Mouse (Mus musculus) MEL (cell line): Measurements from ENCODE around the gene Ddx42. TPM values are rescaled to one million over a fixed set of nuclear protein-coding genes. Genes with fewer than 3 reads are reported as not detected.

ENCODE experiments used
- DNase-seq: peaks from one replicate; pipeline ENCODE4 v3.0.0; 2011; ENCODE audit warnings: low read depth, low spot score
- H3K27ac ChIP-seq: 2 replicates; pipeline ENCODE4 v1.5.1; 2012; ENCODE audit warnings: low read depth, mild to moderate bottlenecking, control low read depth, low read length, moderate library complexity; ENCODE audit not compliant: control insufficient read depth
- H3K27me3 ChIP-seq, 2 experiments: fragments of 150-350 bp in 1 of 2; sonication (generic) in 1 of 2; 2 replicates each; pipeline ENCODE4 v1.6.1; 2012; ENCODE audit warnings: low read length in 2 of 2, mild to moderate bottlenecking in 2 of 2, improper control_type of control experiment in 1 of 2, moderate library complexity in 1 of 2; ENCODE audit not compliant: insufficient read depth in 2 of 2, control insufficient read depth in 1 of 2
- H3K36me3 ChIP-seq, 2 experiments: 2 replicates each; pipeline ENCODE4 v1.6.1; 2012 to 2014; ENCODE audit warnings: low read length in 2 of 2, improper control_type of control experiment in 1 of 2, inconsistent platforms in 1 of 2, mild to moderate bottlenecking in 1 of 2; ENCODE audit not compliant: insufficient read depth in 2 of 2, control insufficient read depth in 1 of 2
- H3K4me1 ChIP-seq, 2 experiments: fragments of 150-350 bp in 1 of 2; sonication (generic) in 1 of 2; 2 replicates each; pipeline ENCODE4 v1.6.1; 2012; ENCODE audit warnings: low read length in 2 of 2, improper control_type of control experiment in 1 of 2, mild to moderate bottlenecking in 1 of 2; ENCODE audit not compliant: insufficient read depth in 2 of 2, control insufficient read depth in 1 of 2
- H3K4me3 ChIP-seq, 2 experiments: fragments of 150-350 bp in 1 of 2; sonication (generic) in 1 of 2; 2 replicates each; pipeline ENCODE4 v1.5.1; 2012; ENCODE audit warnings: low read depth in 2 of 2, low read length in 2 of 2, mild to moderate bottlenecking in 2 of 2, moderate library complexity in 2 of 2, control low read depth in 1 of 2, improper control_type of control experiment in 1 of 2; ENCODE audit not compliant: control insufficient read depth in 1 of 2, insufficient read depth in 1 of 2
- H3K79me2 ChIP-seq: 2 replicates; pipeline ENCODE4 v1.6.1; 2012; ENCODE audit warnings: mild to moderate bottlenecking, low read length, moderate library complexity; ENCODE audit not compliant: control insufficient read depth, poor library complexity, insufficient read depth
- H3K9ac ChIP-seq: 2 replicates; pipeline ENCODE4 v1.6.1; 2012; ENCODE audit warnings: low read depth, mild to moderate bottlenecking, control low read depth, low read length, moderate library complexity; ENCODE audit not compliant: control insufficient read depth, poor library complexity, severe bottlenecking
- H3K9me3 ChIP-seq: fragments of 150-350 bp; sonication (generic); replicated peaks from 2 replicates; pipeline ENCODE4 v1.6.1; 2012; ENCODE audit warnings: mild to moderate bottlenecking, low read length, improper control_type of control experiment, moderate library complexity; ENCODE audit not compliant: insufficient read depth
- CHD1 ChIP-seq: IDR thresholded peaks from 2 replicates; pipeline ENCODE4 v1.6.1; 2012; ENCODE audit warnings: low read depth, mild to moderate bottlenecking, inconsistent platforms, low read length, improper control_type of control experiment
- CHD2 ChIP-seq: IDR thresholded peaks from 2 replicates; pipeline ENCODE4 v1.6.1; 2011; ENCODE audit warnings: low read length, improper control_type of control experiment
- ELF1 ChIP-seq: IDR thresholded peaks from 2 replicates; pipeline ENCODE4 v1.6.1; 2014; ENCODE audit warnings: low read depth, mild to moderate bottlenecking, inconsistent platforms, low read length, improper control_type of control experiment, moderate library complexity
- EP300 ChIP-seq, 2 experiments: IDR thresholded peaks; 2 replicates each; pipeline ENCODE4 v1.6.1; 2011; ENCODE audit warnings: improper control_type of control experiment in 2 of 2, low read length in 2 of 2, low read depth in 1 of 2, mild to moderate bottlenecking in 1 of 2
- ETS1 ChIP-seq: IDR thresholded peaks from 2 replicates; pipeline ENCODE4 v1.6.1; 2012; ENCODE audit warnings: low read depth, mild to moderate bottlenecking, inconsistent platforms, low read length, improper control_type of control experiment, moderate library complexity
- GABPA ChIP-seq: IDR thresholded peaks from 2 replicates; pipeline ENCODE4 v1.6.1; 2012; ENCODE audit warnings: low read depth, mild to moderate bottlenecking, inconsistent platforms, low read length, improper control_type of control experiment, moderate library complexity
- GATA1 ChIP-seq: IDR thresholded peaks from 2 replicates; pipeline ENCODE4 v1.6.1; 2011; ENCODE audit warnings: low read depth, low read length, improper control_type of control experiment
- MAX ChIP-seq: IDR thresholded peaks from 2 replicates; pipeline ENCODE4 v1.6.1; 2011; ENCODE audit warnings: low read length, improper control_type of control experiment
- MXI1 ChIP-seq: IDR thresholded peaks from 2 replicates; pipeline ENCODE4 v1.6.1; 2011; ENCODE audit warnings: mild to moderate bottlenecking, low read depth, low read length, improper control_type of control experiment
- MYC ChIP-seq: IDR thresholded peaks from 2 replicates; pipeline ENCODE4 v1.6.1; 2011; ENCODE audit warnings: low read depth, mild to moderate bottlenecking, low read length, improper control_type of control experiment, moderate library complexity
- RAD21 ChIP-seq: IDR thresholded peaks from 2 replicates; pipeline ENCODE4 v1.6.1; 2011; ENCODE audit warnings: mild to moderate bottlenecking, low read depth, low read length, improper control_type of control experiment
- RCOR1 ChIP-seq: IDR thresholded peaks from 2 replicates; pipeline ENCODE4 v1.6.1; 2012; ENCODE audit warnings: low read depth, mild to moderate bottlenecking, inconsistent platforms, low read length, improper control_type of control experiment
- SIN3A ChIP-seq: IDR thresholded peaks from 2 replicates; pipeline ENCODE4 v1.6.1; 2012; ENCODE audit warnings: low read length, improper control_type of control experiment, inconsistent platforms
- SMC3 ChIP-seq: IDR thresholded peaks from 2 replicates; pipeline ENCODE4 v1.6.1; 2011; ENCODE audit warnings: low read depth, low read length, improper control_type of control experiment
- TAL1 ChIP-seq: IDR thresholded peaks from 2 replicates; pipeline ENCODE4 v1.6.1; 2012; ENCODE audit warnings: mild to moderate bottlenecking, inconsistent platforms, low read length, moderate library complexity, mixed read lengths
- TBP ChIP-seq: IDR thresholded peaks from 2 replicates; pipeline ENCODE4 v1.8.0; 2011; ENCODE audit warnings: low read depth, low read length, improper control_type of control experiment
- TCF12 ChIP-seq: IDR thresholded peaks from 2 replicates; pipeline ENCODE4 v1.6.1; 2014; ENCODE audit warnings: low read depth, mild to moderate bottlenecking, inconsistent platforms, low read length, improper control_type of control experiment, moderate library complexity
- ZMIZ1 ChIP-seq: IDR thresholded peaks from 2 replicates; pipeline ENCODE4 v1.6.1; 2012; ENCODE audit warnings: low read depth, mild to moderate bottlenecking, inconsistent platforms, low read length, improper control_type of control experiment, moderate library complexity
- ZNF384 ChIP-seq: IDR thresholded peaks from 2 replicates; pipeline ENCODE4 v1.6.1; 2012; ENCODE audit warnings: low read depth, mild to moderate bottlenecking, inconsistent platforms, low read length, improper control_type of control experiment
- polyA plus RNA-seq, 2 experiments: library from polyadenylated mRNA; stranded (reverse) in 1 of 2; unstranded in 1 of 2; fragments of >175 nt in 1 of 2; fragments of >200 nt in 1 of 2; gene quantifications; 2 replicates each; pipeline versions ENCODE4 v1.2.1 to v1.2.4; 2012; ENCODE audit warnings: low replicate concordance in 2 of 2, low read depth in 1 of 2; ENCODE audit not compliant: insufficient read length in 2 of 2, insufficient read depth in 1 of 2, missing spikeins in 1 of 2
- total RNA-seq: library from RNA; depleted of rRNA; stranded (reverse); fragments of 300-350 nt; gene quantifications from 2 replicates; pipeline ENCODE4 v1.2.3, GENCODE M21; 2012

Ddx42 gene
- total and polyA plus RNA-seq, 3 experiments = 56.1 to 57.7 TPM; not detected in 1

- no peak for TF ChIP-seq SMC3
- Histone ChIP-seq H3K9me3 (no peaks in the 10 kb centered on the region), H3K79me2 (no peaks in the 10 kb centered on the region), H3K27ac (no peak overlapping the region), H3K9ac (no peak overlapping the region), H3K4me3 (no peak overlapping the region), H3K4me1 (peaks cover 28 to 48% of the 10 kb centered on the region in 2 experiments), H3K36me3 (peaks cover 0 to 47% of the 10 kb centered on the region in 2 experiments; a peak in 3 of 4 replicates), H3K27me3 (no peaks in the 10 kb centered on the region)
- no peak for DNase-seq
Measured at GRCm38 (mm10) chr11:106175081-106175480, 41.6 kb upstream of the Ddx42 start.

GRCm38 (mm10) chr11:106176372-106176771 is 40.4 kb upstream of the Ddx42 start:
- H3K4me3 ChIP-seq = no peak overlapping the region
- no peaks in the 10 kb centered on the region for H3K9me3 ChIP-seq
- no peaks in the 10 kb centered on the region for H3K27me3 ChIP-seq
- H3K9ac ChIP-seq = no peak overlapping the region
- H3K27ac ChIP-seq = no peak overlapping the region
- H3K36me3 ChIP-seq = peaks cover 0 to 47% of the 10 kb centered on the region in 2 experiments; a peak in 3 of 4 replicates
- no peak for DNase-seq
- TF ChIP-seq ZNF384 (no peak), GATA1 (peak; percentile 71), TCF12 (peak; percentile 50; the same call in 1 of the 2 replicates), RCOR1 (0 out of 2 replicates have a peak, but pooled peaks have one; percentile 53)
- no peaks in the 10 kb centered on the region for H3K79me2 ChIP-seq
- peaks cover 28 to 51% of the 10 kb centered on the region in 2 experiments for H3K4me1 ChIP-seq

GRCm38 (mm10) chr11:106178036-106178782 is 38.5 kb upstream of the Ddx42 start:
- Histone ChIP-seq H3K4me3 (no peak overlapping the region), H3K79me2 (no peaks in the 10 kb centered on the region), H3K27ac (peak overlapping the region; percentile 67), H3K9ac (peak overlapping the region; percentile 16; the same call in 1 of the 2 replicates), H3K36me3 (peaks cover 0 to 39% of the 10 kb centered on the region in 2 experiments; a peak in 3 of 4 replicates), H3K27me3 (no peaks in the 10 kb centered on the region), H3K9me3 (no peaks in the 10 kb centered on the region), H3K4me1 (peaks cover 22 to 41% of the 10 kb centered on the region in 2 experiments)
- no peak for TF ChIP-seq RAD21
- TF ChIP-seq ZMIZ1 = no peak
- TF ChIP-seq TAL1 = peak; percentile 27; the same call in 1 of the 2 replicates
- peak; percentile 56; the same call in 1 of the 2 replicates for TF ChIP-seq MXI1
- TF ChIP-seq MYC = 0 out of 2 replicates have a peak, but pooled peaks have one; percentile 9
- no peak for TF ChIP-seq ZNF384
- TF ChIP-seq EP300 (IDR thresholded peaks at IDR 0.05; ENCODE audit: low read depth in 1 of 2, low read length in 2 of 2) = peak; percentile 55 to 69
- no peak for TF ChIP-seq ELF1
- peak; percentile 86 for TF ChIP-seq GATA1
- peak; percentile 38; the same call in 1 of the 2 replicates for TF ChIP-seq TBP
- TF ChIP-seq GABPA = no peak
- TF ChIP-seq SIN3A = peak; percentile 82
- TF ChIP-seq ETS1 = peak; percentile 61
- peak; percentile 68; the same call in 1 of the 2 replicates for TF ChIP-seq TCF12
- TF ChIP-seq CHD1 = no peak
- no peak for TF ChIP-seq MAX
- TF ChIP-seq CHD2 = no peak
- peak; percentile 72 for TF ChIP-seq RCOR1
- peak; percentile 77 for DNase-seq
